Mouse (Mus musculus): ENCODE measurements around the gene Lingo3. TPM values are rescaled to one million over a fixed set of nuclear protein-coding genes. Genes with fewer than 3 reads are reported as not detected.

The Lingo3 gene
- total and polyA plus RNA-seq, 3 experiments = 0.05 TPM; not detected in 2

DNA sequence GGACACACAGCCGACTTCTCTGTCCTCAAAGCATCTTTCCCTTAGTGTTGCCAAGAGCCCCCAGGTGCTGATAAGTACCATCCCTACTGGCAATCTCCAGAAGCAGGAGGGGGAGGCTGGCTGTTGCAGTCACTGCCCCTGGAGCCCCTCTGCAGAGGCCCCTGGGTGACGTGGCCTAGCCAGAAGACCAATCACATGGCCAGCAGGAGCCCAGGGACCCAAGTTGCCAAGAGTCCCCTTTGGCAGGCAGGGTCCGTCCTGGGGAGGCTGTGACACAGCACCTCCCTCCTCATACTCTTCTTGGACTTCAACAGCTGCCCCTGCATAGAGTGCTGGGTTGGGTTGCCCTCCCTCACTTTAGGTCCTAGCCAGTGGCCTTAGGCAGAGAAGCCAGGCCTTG is 40.8 kb downstream of the Lingo3 start:
- H3K36me3 ChIP-seq (replicated peaks) = peaks cover 82% of the 10 kb centered on the region

GRCm38 (mm10) chr10:80802204-80802912 is 41.5 kb downstream of the Lingo3 start:
- no peaks in the 10 kb centered on the region; the same call in 1 of the 2 replicates for H3K27me3 ChIP-seq (ENCODE audit: insufficient read depth, low read length)
- ATAC-seq (ENCODE audit: extremely low read depth, insufficient number of reproducible peaks, low FRiP score, poor library complexity, severe bottlenecking) = no peak
- no peak overlapping the region for H3K4me3 ChIP-seq (ENCODE audit: low read depth, low read length)
- peaks cover 13% of the 10 kb centered on the region for H3K9me3 ChIP-seq (replicated peaks)
- TF ChIP-seq TAL1 (conservative IDR thresholded peaks at IDR 0.05; ENCODE audit: low read depth, low read length) (no peak), POLR2AphosphoS5 (IDR thresholded peaks at IDR 0.05; ENCODE audit: insufficient replicate concordance, low read depth, low read length) (no peak), CTCF (IDR thresholded peaks at IDR 0.05; ENCODE audit: low read depth, low read length) (no peak), GATA2 (IDR thresholded peaks at IDR 0.05; ENCODE audit: borderline replicate concordance, low read depth, low read length) (no peak), GATA1 (IDR thresholded peaks at IDR 0.05; ENCODE audit: borderline replicate concordance, low read length) (no peak)
- peaks cover 80% of the 10 kb centered on the region for H3K36me3 ChIP-seq (replicated peaks)
- DNase-seq (ENCODE audit: low spot score) = no peak
- peaks cover 59% of the 10 kb centered on the region for H3K4me1 ChIP-seq (ENCODE audit: insufficient read depth, low read depth, low read length)

More for the DNA sequence above, 40.8 kb downstream of the Lingo3 start:
- H3K27me3 ChIP-seq (ENCODE audit: insufficient read depth, low read length) = peaks cover under 1% of the 10 kb centered on the region; the same call in 1 of the 2 replicates
- TF ChIP-seq GATA1 (IDR thresholded peaks at IDR 0.05; ENCODE audit: borderline replicate concordance, low read length) (no peak), POLR2AphosphoS5 (IDR thresholded peaks at IDR 0.05; ENCODE audit: insufficient replicate concordance, low read depth, low read length) (no peak), GATA2 (IDR thresholded peaks at IDR 0.05; ENCODE audit: borderline replicate concordance, low read depth, low read length) (no peak), TAL1 (conservative IDR thresholded peaks at IDR 0.05; ENCODE audit: low read depth, low read length) (no peak), CTCF (IDR thresholded peaks at IDR 0.05; ENCODE audit: low read depth, low read length) (no peak)
- peaks cover 60% of the 10 kb centered on the region for H3K4me1 ChIP-seq (ENCODE audit: insufficient read depth, low read depth, low read length)
- no peak for ATAC-seq (ENCODE audit: extremely low read depth, insufficient number of reproducible peaks, low FRiP score, poor library complexity, severe bottlenecking)
- DNase-seq (ENCODE audit: low spot score) = no peak
- peaks cover 14% of the 10 kb centered on the region for H3K9me3 ChIP-seq (replicated peaks)
- no peak overlapping the region for H3K4me3 ChIP-seq (ENCODE audit: low read depth, low read length)

- TF ChIP-seq GATA1 (IDR thresholded peaks at IDR 0.05; ENCODE audit: borderline replicate concordance, low read length) (no peak), GATA2 (IDR thresholded peaks at IDR 0.05; ENCODE audit: borderline replicate concordance, low read depth, low read length) (no peak), POLR2AphosphoS5 (IDR thresholded peaks at IDR 0.05; ENCODE audit: insufficient replicate concordance, low read depth, low read length) (no peak)
- H3K4me3 ChIP-seq (ENCODE audit: low read depth, low read length) = peak overlapping the region; percentile 86
- ATAC-seq (ENCODE audit: extremely low read depth, insufficient number of reproducible peaks, low FRiP score, poor library complexity, severe bottlenecking) (no peak), DNase-seq (ENCODE audit: low spot score) (no peak)
- peaks cover 71% of the 10 kb centered on the region for H3K4me1 ChIP-seq (ENCODE audit: insufficient read depth, low read depth, low read length)
- H3K27me3 ChIP-seq (ENCODE audit: insufficient read depth, low read length) = no peaks in the 10 kb centered on the region
- no peaks in the 10 kb centered on the region for H3K9me3 ChIP-seq (replicated peaks)
- H3K36me3 ChIP-seq (replicated peaks) = peaks cover 80% of the 10 kb centered on the region
Observed at GRCm38 (mm10) chr10:80799070-80799566, 44.7 kb downstream of the Lingo3 start.

GRCm38 (mm10) chr10:80798150-80799006 is 45.5 kb downstream of the Lingo3 start, which contains the start of the genes Sf3a2 and Plekhj1:
Gene Sf3a2, plus strand, starts transcription at chr10:80798198.
Gene Plekhj1, minus strand, starts transcription at chr10:80798626.
- Histone ChIP-seq H3K36me3 (replicated peaks) (peaks cover 80% of the 10 kb centered on the region), H3K9me3 (replicated peaks) (no peaks in the 10 kb centered on the region), H3K4me3 (ENCODE audit: low read depth, low read length) (peak within 1 kb of the TSS; percentile 86), H3K27me3 (ENCODE audit: insufficient read depth, low read length) (no peaks in the 10 kb centered on the region), H3K4me1 (ENCODE audit: insufficient read depth, low read depth, low read length) (peaks cover 72% of the 10 kb centered on the region)
- TF ChIP-seq GATA2 (IDR thresholded peaks at IDR 0.05; ENCODE audit: borderline replicate concordance, low read depth, low read length) (no peak), GATA1 (IDR thresholded peaks at IDR 0.05; ENCODE audit: borderline replicate concordance, low read length) (no peak), POLR2AphosphoS5 (IDR thresholded peaks at IDR 0.05; ENCODE audit: insufficient replicate concordance, low read depth, low read length) (no peak), CTCF (IDR thresholded peaks at IDR 0.05; ENCODE audit: low read depth, low read length) (no peak), TAL1 (conservative IDR thresholded peaks at IDR 0.05; ENCODE audit: low read depth, low read length) (no peak)
- peak; percentile 79 for ATAC-seq (ENCODE audit: extremely low read depth, insufficient number of reproducible peaks, low FRiP score, poor library complexity, severe bottlenecking)
- DNase-seq (ENCODE audit: low spot score) = peak; percentile 96

DNA sequence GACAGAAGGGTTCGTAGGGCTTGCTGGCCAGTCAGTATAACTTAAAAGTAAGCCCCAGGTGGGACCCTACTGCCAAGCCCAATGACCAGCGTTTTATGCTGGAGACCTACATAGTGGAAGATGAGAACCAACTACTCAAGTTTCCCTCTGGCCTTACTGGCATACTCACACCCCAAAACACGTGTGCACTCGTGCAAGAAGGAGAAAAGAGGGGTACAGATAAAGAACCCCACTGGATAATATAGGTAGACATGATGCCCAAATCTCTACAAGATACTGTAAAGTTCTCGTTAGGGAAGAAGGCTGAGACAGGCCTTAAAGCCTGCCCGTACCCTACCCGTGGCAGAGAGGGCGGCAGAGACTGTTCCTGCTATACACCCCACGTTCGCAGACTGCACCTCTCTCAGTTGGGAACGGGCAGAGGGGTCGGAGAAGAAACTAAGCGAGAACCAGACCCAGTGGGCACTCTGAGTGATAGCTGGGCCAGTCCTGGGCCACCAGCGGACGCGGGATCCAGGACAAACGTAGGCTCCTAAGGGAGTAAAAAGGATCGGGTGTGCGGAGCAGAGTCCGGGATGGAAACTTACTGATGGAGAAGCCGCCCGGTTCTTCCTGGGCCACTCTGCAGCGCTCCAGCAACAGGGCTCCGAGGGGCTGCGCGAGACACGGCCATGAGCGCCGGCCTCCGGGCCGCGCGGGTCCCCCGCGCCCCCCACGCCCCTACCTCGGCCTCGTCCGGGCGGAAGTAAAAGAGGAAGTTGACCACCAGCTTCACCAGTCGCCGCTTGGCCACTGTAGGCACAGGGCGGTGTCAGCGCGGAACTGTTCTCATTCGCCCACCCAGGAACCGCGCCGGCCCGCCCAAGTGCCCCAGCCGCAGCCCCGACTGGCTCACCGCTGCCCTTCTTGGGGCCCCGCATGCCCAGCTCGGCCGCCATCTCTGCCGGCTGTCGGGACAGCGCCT is 46.4 kb downstream of the Lingo3 start:
- H3K4me1 ChIP-seq (ENCODE audit: insufficient read depth, low read depth, low read length) = peaks cover 72% of the 10 kb centered on the region
- no peaks in the 10 kb centered on the region for H3K27me3 ChIP-seq (ENCODE audit: insufficient read depth, low read length)
- DNase-seq (ENCODE audit: low spot score) = peak; percentile 79
- TF ChIP-seq GATA2 (IDR thresholded peaks at IDR 0.05; ENCODE audit: borderline replicate concordance, low read depth, low read length) (no peak), CTCF (IDR thresholded peaks at IDR 0.05; ENCODE audit: low read depth, low read length) (no peak), TAL1 (conservative IDR thresholded peaks at IDR 0.05; ENCODE audit: low read depth, low read length) (no peak), GATA1 (IDR thresholded peaks at IDR 0.05; ENCODE audit: borderline replicate concordance, low read length) (no peak), POLR2AphosphoS5 (IDR thresholded peaks at IDR 0.05; ENCODE audit: insufficient replicate concordance, low read depth, low read length) (no peak; the same call in 1 of the 2 replicates)
- no peaks in the 10 kb centered on the region for H3K9me3 ChIP-seq (replicated peaks)
- ATAC-seq (ENCODE audit: extremely low read depth, insufficient number of reproducible peaks, low FRiP score, poor library complexity, severe bottlenecking) = peak; percentile 23; the same call in 1 of the 2 replicates
- peak overlapping the region; percentile 86 for H3K4me3 ChIP-seq (ENCODE audit: low read depth, low read length)
- H3K36me3 ChIP-seq (replicated peaks) = peaks cover 80% of the 10 kb centered on the region

Data from G1E (cell line).